Comparison of ENCODE assay signal across 8 mouse cellular contexts in genomic region chr8:127139154-127139553, GRCm38 (mm10).
DNase-seq lines count a peak whose midpoint lies in the region; ATAC-seq and TF ChIP-seq lines count a peak whose summit lies in the region.

No protein-coding gene starts in this region.

- H3K27me3 ChIP-seq in cerebellum, adult 2 months (ENCODE audit: control insufficient read depth, insufficient read depth, low read length) = no peaks in the 10 kb centered on the region
- H3K27me3 ChIP-seq in hindbrain, embryonic 14.5 days (ENCODE audit: control insufficient read depth, insufficient read depth, low read length) = no peaks in the 10 kb centered on the region

- peak; percentile 88 for DNase-seq in NIH3T3 (ENCODE audit: low read depth)
- DNase-seq in cerebellum, adult 2 months = peak; percentile 72 to 73
- DNase-seq in frontal cortex, postnatal 10 days (ENCODE audit: low spot score in 2 of 2) = peak; percentile 28 to 67
- peak; percentile 81 for DNase-seq in hindbrain, embryonic 14.5 days (ENCODE audit: low spot score)
- peak; percentile 37 to 81 for DNase-seq in layer of hippocampus, postnatal 25 days (ENCODE audit: extremely low spot score in 1 of 2, low spot score in 1 of 2)
- peak; percentile 96 for DNase-seq in lung, postnatal 36 days
- peak; percentile 54 for DNase-seq in right cerebral cortex, postnatal 25 days

- TF ChIP-seq CTCF in cerebellum, adult 2 months (IDR thresholded peaks at IDR 0.05; ENCODE audit: borderline replicate concordance, insufficient read depth, low read depth, low read length) = peak; percentile 82

- no peaks in the 10 kb centered on the region for H3K9me3 ChIP-seq in hindbrain, embryonic 14.5 days (ENCODE audit: control insufficient read depth, low read length)

- no peak overlapping the region for H3K27ac ChIP-seq in cerebellum, adult 2 months (ENCODE audit: insufficient read depth, low read length)
- no peak overlapping the region for H3K27ac ChIP-seq in hindbrain, embryonic 14.5 days

- H3K4me2 ChIP-seq in hindbrain, embryonic 14.5 days (replicated peaks) = no peak overlapping the region

- H3K36me3 ChIP-seq in hindbrain, embryonic 14.5 days (replicated peaks; ENCODE audit: control insufficient read depth, insufficient read depth) = no peaks in the 10 kb centered on the region

- H3K4me3 ChIP-seq in cerebellum, adult 2 months (replicated peaks; ENCODE audit: insufficient read depth, low read depth, low read length) = no peak overlapping the region
- H3K4me3 ChIP-seq in hindbrain, embryonic 14.5 days (replicated peaks; ENCODE audit: low read length) = no peak overlapping the region

- no peaks in the 10 kb centered on the region for H3K4me1 ChIP-seq in cerebellum, adult 2 months (ENCODE audit: control insufficient read depth, insufficient read depth, low read length)
- H3K4me1 ChIP-seq in hindbrain, embryonic 14.5 days (replicated peaks; ENCODE audit: control insufficient read depth, insufficient read depth, low read length) = no peaks in the 10 kb centered on the region

- no peak; the same call in 1 of the 2 replicates for ATAC-seq in hindbrain, embryonic 14.5 days (ENCODE audit: low FRiP score)
- ATAC-seq in activated CD4-positive, CD25-positive, alpha-beta regulatory T cell, adult 4 months = no peak

- 31% methylated on average over 1 of the region's 1 CpGs for WGBS in cerebellum, adult 2 months
- WGBS in hindbrain, embryonic 14.5 days = 50% methylated on average over 1 of the region's 1 CpGs

- H3K9ac ChIP-seq in hindbrain, embryonic 14.5 days = no peak overlapping the region

- no peak for TF ChIP-seq POLR2A in cerebellum, adult 2 months (IDR thresholded peaks at IDR 0.05; ENCODE audit: borderline replicate concordance, insufficient read depth, low read length)
